Mouse (Mus musculus) megakaryocyte, adult 5-6 weeks (primary cell): ENCODE results near the gene D17H6S53E. TPM values are rescaled to one million over a fixed set of nuclear protein-coding genes. Genes with fewer than 3 reads are reported as not detected.

ENCODE experiments used
- ATAC-seq: 2 replicates; pipeline ENCODE4 v1.8.0; 2016; ENCODE audit warnings: mild to moderate bottlenecking, inconsistent platforms; ENCODE audit not compliant: poor library complexity, severe bottlenecking
- total RNA-seq, 2 experiments: library from RNA; stranded (forward) in 1 of 2; stranded (reverse) in 1 of 2; fragments of 153-499, 151-499 nt in 1 of 2; fragments of 221-1000, 200-1000 nt in 1 of 2; gene quantifications; 2 replicates each; pipeline versions ENCODE4 v1.2.3 to v1.2.4; 2015 to 2017

Gene D17H6S53E
- 4.5 and 4.7 TPM in 2 replicates for total RNA-seq (2015)
- 13.0 and 26.1 TPM in 2 replicates for total RNA-seq (2017)

DNA sequence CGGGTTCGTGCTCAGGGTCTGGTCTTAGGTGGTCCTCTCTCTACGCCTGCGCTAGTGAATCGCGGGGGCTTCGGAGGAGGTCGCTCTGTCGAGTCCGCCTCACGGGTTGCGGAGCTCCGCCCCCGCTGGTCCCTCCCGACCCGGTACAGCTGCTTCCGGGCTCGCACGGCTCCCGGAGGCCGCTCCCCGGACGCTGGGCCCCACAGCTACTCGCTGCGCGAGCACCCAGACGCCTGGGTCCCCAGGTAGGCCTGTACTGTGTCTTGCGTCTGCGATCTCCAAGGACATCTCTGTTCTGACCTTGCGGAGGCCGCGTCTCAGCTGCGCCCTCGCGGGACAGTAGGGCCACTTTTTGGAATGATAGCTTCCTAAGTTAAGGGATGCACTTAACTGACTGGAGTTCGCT lies at the start of gene D17H6S53E:
Gene D17H6S53E (plus strand): TSS at position 168 of the 406 bp plus-strand sequence.
- ATAC-seq = peak; percentile 65

DNA sequence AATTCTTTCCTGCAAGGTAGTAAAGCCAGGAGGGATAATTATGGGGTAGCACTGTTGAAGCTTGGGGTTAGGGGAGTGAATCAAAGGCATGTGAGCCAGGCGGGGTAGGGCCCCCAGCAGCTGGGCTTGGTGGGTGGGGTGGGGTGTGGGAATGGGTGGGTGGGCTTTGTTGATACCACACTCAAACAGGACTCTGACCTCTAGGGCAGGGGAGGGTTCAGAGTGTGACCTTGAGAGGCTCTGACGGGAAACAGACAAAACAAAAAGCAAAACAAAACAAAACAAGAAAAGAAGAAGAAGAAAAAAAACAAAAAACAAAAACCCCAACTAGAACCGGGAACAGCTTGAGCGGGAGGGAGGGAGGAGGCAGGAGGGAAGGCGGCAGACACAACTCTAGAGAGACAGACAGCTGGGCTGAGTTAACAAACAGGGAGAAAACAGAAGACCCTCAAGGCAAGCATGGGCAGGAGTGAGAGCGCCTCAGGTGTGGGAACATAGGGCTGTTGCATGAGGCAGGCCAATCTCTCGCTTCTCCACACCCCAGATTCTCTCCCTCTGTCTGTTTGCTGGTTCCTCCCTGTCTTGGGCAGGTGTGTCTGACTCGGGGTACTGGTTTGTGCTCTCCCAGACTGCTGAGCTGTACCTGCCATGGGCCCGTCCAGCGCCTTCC lies 49.5 kb upstream of the D17H6S53E start, which contains the start of gene Ly6g6e:
Gene Ly6g6e (plus strand): TSS at position 396 of the 670 bp plus-strand sequence.
- no peak for ATAC-seq

DNA sequence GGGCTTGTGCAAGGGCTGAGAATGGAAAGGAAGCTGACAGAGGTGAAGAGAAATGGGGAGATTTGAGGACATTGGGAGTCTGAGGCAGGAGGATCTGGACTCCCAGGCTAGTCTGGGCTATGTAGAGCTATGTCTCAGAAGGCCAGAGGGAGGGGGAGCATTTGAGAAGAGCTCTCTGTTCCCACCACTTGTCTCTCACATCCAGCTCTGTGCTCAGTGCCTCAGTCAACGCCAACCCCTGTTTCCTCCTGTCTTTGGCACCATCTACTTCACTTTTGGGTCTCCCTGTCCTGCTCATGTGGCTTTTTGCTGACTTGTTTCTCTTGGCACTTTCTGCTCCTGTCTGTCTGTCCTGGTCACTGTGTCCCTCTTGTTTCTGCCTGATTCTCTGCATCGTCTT lies 48.9 kb upstream of the D17H6S53E start:
- ATAC-seq = no peak

DNA sequence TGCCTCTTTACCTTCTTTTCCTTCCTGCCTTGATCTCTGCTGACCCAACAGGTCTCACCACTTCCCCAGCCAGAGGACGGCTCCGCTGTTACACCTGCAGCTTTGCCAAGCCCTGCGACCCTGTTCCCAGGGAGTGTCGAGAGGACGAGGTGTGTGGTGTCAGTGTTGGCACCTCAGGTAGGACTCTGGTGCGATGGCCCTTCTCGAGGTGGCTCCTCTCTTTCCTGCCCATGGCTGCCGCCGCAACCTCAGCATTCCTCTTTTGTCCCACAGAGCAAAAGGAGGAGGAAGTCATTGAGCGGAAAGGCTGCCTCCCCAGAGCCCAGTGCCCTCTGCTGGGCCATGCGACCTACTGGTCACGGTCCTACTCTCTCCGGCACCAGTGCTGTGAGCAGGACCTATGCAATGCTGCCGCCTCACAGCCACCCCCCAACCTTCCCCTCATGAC lies 48.4 kb upstream of the D17H6S53E start, which contains the start of gene Ly6g6d:
Gene Ly6g6d (minus strand): TSS at position 280 of the 448 bp plus-strand sequence.
- peak; percentile 76; the same call in 1 of the 2 replicates for ATAC-seq

DNA sequence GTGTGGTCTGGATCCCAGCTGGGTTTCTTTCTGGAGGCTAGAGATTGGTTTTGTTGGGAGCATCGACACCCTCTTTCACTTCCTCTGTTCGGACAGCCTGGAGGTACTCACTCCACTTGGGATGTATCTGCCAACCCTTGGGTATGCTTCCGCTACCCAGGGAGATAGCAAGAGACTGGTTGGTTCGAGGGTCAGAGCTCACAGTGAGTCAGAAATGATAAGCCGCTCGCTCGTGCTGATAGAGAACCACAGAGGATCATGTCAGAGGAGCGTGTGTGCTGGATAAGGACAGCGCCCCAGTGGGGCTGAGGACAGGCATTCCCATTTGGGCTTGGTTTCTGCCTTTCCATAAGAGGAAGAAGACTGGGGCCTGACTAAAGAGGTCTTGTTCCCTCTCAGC lies 46.4 kb upstream of the D17H6S53E start:
- peak; percentile 45 for ATAC-seq

DNA sequence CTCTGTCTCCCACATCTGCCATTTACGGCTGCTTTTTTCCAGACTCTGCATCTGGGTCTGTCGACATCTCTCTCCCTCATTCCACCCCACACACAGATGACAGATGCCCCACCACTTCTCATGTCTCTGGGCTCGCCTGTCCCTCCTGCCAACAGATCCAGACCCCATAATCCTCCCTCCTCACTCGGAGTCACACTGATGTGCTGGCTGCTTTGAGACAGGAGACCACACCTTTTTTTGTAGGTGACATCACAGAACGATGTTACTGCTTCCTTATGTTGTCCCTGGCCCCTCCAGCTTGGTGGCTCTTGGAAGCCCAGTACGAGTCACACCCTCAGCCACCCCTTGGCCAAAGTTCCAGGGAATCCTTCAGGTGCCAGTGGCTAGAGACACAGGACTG lies 45.9 kb upstream of the D17H6S53E start:
- no peak for ATAC-seq

DNA sequence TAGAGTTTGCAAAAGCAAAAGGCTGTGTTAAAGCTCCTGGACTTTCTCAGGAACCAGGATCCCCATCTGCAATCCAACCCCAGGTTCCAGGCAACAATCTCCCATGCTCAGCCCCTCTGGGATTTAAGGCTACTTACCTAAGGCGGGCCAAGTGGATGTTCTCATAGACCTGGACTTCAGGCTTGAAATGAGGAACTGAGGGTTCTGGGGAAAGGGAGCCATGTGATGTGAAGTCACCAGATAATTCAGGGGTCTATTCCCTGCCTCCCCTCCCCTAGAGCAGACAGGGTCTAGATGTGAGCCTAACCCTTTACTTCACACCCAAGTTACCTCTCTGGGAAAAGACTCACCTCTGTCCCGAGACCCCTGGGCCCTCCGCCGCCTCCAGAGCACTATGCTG lies 45.5 kb upstream of the D17H6S53E start:
- ATAC-seq = no peak

DNA sequence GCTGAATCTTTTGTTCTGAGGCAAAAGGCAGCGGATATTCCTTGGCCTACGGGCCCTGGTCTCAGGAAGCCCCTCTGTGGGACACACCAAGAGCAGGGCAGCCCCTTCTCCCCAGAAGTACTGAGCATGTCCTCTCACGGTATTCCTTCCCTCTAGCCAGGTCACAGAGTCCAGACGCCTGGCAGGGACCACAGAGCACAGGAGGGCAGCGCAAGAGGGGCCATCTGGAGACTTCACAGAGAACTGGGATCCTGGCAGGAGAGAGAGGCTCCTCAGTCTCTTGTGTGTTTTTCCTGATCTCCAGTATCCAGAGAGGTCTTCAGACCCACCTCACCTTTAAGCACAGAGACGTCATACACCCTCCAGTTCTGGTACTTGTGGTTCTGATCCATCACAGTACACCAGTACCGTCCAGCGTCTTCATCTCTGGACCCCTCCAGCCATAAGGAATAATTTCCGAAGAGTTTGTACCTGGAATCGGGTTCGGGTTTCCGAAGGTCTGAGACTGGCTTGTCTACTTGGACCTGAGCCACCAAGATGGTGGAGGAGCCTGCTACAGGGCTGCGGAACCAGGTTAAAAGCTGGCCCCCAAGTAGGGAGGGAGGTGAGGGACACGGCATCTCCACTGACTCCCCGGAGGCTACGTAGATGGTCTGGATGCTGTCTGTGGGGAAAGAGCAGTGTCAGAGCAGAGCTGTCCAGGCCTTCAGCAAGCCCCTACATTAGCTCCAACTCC lies 43.2 kb upstream of the D17H6S53E start:
- ATAC-seq = no peak

DNA sequence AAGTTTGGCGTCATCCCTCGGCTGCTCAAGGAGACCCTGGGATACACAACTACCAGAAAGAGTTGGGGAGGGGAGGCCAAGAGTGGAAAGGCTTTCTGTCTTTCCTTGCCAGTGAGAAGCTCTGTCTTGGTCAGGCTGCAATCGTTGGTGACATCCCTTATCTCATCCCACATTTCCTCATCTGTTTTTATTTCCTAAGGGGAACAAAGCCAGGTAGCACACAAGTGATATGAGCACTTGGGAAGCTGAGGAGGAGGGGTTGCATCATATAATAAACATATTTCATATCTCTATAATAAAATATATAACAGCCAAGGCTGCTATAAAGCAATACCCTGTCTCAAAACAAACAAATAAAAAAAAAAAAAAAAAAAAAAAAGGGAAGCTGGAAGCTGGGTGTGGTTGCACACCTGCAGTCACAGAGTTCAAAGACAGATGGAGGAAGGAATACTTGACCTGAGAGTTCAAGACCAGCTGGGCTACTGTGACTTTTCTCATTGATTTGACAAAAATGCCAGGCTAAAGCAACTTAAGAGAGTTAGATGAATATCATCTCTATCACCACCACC lies 42.2 kb upstream of the D17H6S53E start:
- no peak for ATAC-seq

DNA sequence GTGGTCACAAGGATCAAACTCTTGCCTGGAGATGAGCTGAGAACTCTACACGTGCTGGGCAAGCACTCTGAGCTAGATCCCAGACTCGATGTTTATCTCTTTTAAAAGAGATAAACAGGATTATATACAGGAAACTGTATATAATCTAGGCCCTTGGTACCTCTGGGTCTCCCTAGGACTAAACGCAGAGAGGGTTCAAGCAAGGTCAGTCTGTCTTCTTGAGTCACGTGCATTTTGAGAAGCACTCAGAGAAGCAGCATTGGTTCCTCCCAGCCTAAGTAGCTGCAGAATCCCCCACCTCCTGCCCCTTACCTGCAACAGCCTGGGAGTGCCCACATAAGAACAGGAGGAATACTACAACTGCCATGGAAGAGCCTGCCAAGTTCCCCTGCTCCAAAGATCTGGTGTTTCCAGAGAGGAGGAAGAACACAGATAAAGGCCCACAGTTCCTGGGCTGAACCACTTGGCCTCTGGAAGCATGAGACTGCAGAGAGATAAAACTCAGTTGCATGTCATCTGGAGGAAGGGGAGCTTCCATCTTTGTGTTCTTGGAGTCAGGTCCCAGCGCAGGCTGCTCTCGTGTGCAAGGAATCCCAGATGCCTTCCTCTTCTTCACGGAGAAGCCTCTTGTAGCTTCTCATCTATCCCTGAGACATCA lies 40.8 kb upstream of the D17H6S53E start, which contains the start of gene Ly6g6f:
Gene Ly6g6f (minus strand): TSS at position 403 of the 658 bp plus-strand sequence.
- no peak for ATAC-seq

DNA sequence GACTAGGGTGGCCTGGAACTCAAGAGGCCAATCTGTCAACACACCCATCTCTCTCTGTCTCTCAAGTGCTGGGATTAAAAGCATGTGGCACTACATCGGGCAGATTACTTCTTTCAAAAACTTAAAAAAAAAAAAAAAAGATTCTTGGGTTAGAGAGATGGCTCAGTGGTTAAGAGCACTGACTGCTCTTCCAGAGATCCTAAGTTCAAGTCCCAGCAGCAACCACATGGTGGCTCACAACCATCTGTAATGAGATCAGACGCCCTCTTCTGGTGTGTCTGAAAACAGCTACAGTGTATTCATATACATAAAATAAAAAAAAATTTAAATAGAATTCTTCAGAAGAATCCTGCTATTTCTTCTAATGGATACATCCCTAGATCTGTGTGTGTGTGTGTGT lies 38.0 kb upstream of the D17H6S53E start:
- ATAC-seq = no peak

DNA sequence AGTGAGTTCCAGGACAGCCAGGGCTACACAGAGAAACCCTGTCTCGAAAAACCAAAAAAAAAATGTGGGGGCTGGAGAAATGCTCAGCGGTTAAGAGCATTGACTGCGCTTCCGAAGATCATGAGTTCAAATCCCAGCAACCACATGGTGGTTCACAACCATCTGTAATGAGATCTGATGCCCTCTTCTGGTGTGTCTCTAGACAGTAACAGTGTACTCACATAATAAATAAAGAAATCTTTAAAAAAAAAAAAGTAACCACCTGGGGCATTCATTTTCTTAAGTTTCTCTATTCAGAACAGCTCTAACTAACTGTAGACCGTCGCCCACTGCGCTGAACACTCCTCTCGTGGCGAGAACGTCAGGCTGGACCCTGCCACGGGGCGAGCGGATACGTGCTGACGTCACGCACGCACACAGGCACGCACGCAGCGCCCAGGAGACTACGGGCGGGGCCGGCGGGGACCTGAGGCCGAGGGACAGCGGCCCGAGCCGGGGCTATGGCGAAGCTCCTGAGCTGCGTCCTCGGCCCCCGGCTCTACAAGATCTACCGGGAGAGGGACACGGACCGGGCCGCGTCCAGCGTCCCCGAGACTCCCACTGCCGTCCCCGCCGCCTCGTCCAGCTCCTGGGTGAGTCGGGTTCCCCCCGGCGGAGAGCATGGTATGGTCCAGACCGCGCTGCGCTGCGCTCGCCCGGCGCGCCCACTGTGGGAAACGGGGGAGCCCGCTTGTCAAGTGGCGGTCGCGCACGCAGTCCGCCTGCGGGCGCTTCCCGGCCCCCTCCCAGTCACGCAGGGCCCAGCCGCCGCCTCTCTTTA lies 37.1 kb upstream of the D17H6S53E start, which contains the start of gene Abhd16a:
Gene Abhd16a (plus strand): TSS at position 439 of the 820 bp plus-strand sequence.
- ATAC-seq = peak; percentile 99

DNA sequence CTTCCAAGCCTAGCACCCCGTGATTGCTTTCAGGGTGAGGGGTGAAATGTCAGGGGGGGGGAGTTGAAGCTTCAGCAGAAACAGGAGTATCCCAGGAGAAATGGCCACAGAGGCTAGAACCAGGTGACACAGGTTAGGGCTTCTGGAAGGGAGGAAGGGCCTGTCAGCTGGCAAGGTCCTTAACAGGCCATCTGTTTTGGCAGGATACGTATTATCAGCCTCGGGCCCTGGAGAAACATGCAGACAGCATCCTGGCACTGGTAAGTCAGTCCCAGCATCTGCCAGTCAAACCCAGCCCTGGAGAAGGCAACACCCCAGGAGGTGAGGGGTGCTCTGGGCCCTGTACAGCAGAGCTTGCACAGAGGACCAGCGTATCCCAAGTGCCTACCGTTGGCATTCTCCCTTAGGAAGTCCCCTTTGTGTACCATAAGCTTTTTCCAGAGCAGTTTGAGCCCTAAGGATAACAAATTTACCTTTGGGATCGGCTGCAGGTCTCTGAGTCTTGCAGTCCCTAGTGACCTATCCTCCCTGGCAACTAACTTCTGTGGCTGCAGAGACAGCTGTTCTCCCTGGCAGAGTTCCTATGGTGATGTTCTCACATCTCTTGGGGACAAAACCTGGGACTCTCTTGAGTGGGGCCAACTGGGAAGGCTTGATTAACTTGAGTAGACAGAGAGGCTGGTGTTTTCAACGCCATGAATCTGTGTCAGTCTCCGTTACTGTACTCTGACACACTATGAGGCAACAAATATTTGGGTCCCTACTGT lies 35.8 kb upstream of the D17H6S53E start:
- ATAC-seq = no peak

DNA sequence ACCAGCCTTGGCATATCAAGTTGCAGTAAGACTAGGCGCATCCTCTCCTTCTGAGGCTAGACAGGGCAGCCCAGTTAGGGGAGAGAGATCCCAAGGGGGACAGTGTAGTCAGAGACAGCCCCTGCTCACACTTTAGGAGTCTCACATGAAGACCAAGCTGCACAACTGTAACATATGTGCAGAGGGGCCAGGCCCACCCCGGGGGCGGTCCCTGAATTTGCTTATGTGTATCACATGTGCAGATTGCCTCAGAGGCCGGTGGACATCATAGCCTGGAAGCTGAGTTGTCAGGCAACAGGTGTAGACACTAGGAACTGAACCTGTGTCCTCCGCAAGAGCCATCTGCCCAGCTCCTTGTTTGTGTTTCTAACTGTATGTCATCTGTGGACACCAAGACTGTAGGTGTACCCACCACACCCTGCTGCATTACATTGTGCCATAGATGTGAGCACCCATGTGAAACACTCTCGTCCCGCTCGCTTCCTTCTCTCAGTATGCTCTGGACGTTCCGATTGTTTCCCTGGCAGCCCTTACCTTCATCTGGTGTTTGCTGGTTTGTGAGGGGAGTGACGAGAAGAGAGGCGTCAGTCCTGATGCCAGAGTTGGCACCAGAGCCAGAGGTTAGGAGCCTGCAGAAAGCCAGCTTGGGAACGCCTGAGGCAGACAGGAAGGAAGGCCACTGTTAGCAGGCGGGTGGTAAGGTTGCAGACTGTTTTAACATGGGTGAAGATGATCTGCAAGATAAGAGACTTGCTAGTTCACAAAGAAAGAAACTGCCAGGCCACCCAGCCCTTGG lies 33.6 kb upstream of the D17H6S53E start:
- no peak for ATAC-seq

DNA sequence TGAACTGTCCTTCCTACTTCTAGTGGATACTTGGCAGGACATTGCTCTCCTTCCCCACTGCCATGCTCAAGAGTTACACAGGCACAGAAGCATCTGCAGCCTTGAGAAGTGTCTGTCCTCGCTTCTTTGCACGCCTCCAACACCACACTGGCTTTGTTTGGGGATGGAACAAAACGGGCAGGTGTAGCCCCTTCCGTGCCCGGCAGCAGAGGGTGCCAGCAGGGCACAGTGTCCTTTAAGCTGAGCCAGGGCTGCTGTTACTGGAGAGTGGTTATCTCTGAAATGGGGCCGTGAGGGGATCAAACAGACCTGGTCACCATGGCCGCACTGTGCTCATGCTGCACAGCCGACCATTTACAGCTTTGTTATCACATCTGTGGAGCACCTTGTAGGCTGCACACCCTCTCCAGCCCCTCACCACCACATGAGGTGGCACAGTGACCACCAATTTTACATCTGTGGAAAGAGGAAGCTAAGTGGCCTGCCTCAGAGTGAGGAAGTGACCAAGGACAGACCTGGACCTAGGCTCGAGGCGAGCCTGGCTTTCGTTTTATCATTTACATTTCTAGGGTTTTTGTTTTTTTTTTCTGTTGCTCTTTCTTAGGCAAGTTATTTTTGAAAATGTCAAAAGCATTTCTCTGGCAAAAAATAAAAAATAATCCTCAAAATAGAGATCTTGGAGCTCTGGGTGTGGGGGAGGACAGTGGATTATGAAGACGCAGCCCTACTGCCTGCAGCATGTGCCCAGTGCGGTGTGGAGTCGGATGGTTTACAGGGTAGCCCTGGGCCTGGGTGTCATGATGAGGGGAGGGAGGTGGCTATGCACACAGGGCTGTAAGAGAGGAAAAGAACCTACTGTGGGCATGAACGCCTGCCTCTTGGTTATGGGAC lies 31.5 kb upstream of the D17H6S53E start:
- peak; percentile 82 for ATAC-seq

DNA sequence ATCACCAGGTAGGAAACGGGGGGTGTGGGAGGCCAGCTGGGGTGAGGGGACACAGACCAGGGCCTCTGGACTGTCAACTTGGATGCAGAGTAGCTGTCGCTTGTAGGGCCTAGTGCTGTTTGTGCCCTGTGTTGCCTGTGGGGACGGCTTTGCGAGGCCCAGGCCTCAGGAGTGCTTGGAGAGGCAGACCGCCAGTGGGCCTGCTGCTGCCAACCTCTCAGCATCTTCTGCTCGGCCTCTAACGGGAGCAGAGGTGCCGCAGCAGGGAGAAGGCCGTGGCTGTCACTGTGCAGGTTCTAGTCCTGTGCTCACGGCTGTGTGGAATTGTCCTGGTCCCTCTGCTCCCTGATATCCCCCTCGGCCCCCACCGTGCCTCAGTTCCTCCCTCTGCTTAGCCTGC lies 29.6 kb upstream of the D17H6S53E start:
- ATAC-seq = no peak

DNA sequence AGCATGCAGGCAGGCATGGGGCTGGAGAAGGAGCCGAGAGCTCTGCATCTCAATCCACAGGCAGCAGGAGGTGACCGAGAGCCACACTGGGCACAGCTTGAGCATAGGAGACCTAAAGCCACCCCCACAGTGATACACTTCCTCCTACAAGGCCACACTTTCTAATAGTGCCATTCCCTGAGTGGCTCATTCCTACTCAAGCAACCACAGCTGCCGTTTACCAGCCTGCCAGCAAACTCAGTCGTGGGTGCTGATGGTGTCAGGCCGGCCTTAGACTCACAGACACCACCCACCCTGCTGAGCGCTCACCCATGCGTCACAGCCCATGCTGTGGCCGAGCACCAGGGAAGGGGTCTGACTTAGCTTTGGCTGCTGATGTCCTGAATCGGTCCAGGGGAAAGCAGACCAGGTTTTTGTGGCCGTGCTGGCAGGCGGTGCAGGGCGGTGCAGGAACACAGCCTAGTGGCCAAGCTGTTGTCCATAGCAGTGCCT lies 29.0 kb upstream of the D17H6S53E start:
- no peak for ATAC-seq
